Mouse (Mus musculus) gastrocnemius, postnatal 25 days (tissue): Measurements from ENCODE around the gene Gm10801. TPM values are rescaled to one million over a fixed set of nuclear protein-coding genes. Genes with fewer than 3 reads are reported as not detected.
"Not testable (repeated sequence)": the region's sequence is repeated elsewhere in the genome, so short reads cannot be mapped to it uniquely, and the experiment has no call there.

Source experiments
- DNase-seq: peaks from one replicate; pipeline ENCODE4 v3.0.0; 2022
- long read RNA-seq, 2 experiments: library from polyadenylated mRNA; stranded (forward); transcript quantifications; one replicate each; pipeline ENCODE4 v2.0.0; 2021
- total RNA-seq, 2 experiments: library from RNA; stranded (reverse); gene quantifications; 1 replicate in 1 of 2; 2 replicates in 1 of 2; pipeline ENCODE4 v1.2.3; 2021

Gm10801 gene
- total RNA-seq = not detected
- long read RNA-seq, experiment 1 = 0 reads
- long read RNA-seq, experiment 2 = 0 reads

- not testable (repeated sequence) for DNase-seq
These were observed at the start of gene Gm10801 for GRCm38 (mm10) chr2:98661937-98662336. Gene Gm10801, plus strand, starts transcription at chr2:98662237.

- not testable (repeated sequence) for DNase-seq
These were observed 5.2 kb downstream of the Gm10801 start, which contains the start of gene Gm10800 for GRCm38 (mm10) chr2:98667201-98667600. Gene Gm10800, minus strand, starts transcription at chr2:98667301.

DNA sequence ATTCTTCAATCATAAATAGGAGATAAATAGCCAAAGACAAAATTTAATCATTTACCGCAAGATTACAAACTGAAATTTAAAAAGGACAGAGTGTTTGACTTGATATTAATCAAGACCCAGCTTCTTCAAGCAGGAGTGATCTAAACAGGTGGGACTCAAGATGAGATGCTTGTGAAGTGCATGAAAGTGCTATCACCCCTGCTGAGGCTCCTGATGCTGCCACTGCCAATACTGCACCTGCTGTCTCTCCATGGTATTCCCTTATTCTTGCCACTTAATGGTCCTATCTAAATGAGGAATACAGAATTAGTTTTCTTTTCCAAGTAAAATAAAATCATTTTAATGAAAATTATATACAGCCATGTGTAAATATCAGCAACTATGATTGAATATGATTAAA, 35.5 kb downstream of the Gm10801 start:
- no peak for DNase-seq

Other genes with a start within 250 kb of the Gm10801 start
- gene Gm10800, start 5.1 kb downstream of the Gm10801 start, total RNA-seq = not detected